Mouse (Mus musculus) liver, embryonic 13.5 days (tissue): Measurements from ENCODE around the gene Speer4a. TPM values are rescaled to one million over a fixed set of nuclear protein-coding genes. Genes with fewer than 3 reads are reported as not detected.
"Not testable (repeated sequence)": the region's sequence is repeated elsewhere in the genome, so short reads cannot be mapped to it uniquely, and the experiment has no call there.

Experiments used
- ATAC-seq: fragments of 200-750 bp; cut with Nextera tagmentation; 2 replicates; pipeline ENCODE4 v1.8.0; 2017; ENCODE audit warnings: low read depth, mild to moderate bottlenecking, moderate number of reproducible peaks, moderate library complexity
- DNase-seq: peaks from one replicate; pipeline ENCODE4 v3.0.0; 2022
- H3K27ac ChIP-seq: fragments of 300-500 bp; sonication (generic); 2 replicates; pipeline ENCODE4 v1.5.1; 2015; ENCODE audit warnings: moderate library complexity, mild to moderate bottlenecking, inconsistent platforms
- H3K27me3 ChIP-seq: fragments of 300-500 bp; sonication (generic); 2 replicates; pipeline ENCODE4 v1.6.1; 2015; ENCODE audit warnings: mild to moderate bottlenecking, inconsistent platforms
- H3K36me3 ChIP-seq: fragments of 300-500 bp; sonication (generic); 2 replicates; pipeline ENCODE4 v1.6.1; 2015; ENCODE audit warnings: mild to moderate bottlenecking, inconsistent platforms
- H3K4me1 ChIP-seq: fragments of 300-500 bp; sonication (generic); replicated peaks from 2 replicates; pipeline ENCODE4 v1.6.1; 2015; ENCODE audit warnings: inconsistent platforms
- H3K4me2 ChIP-seq: fragments of 300-500 bp; sonication (generic); 2 replicates; pipeline ENCODE4 v1.6.1; 2015; ENCODE audit warnings: inconsistent platforms, mild to moderate bottlenecking, moderate library complexity
- H3K4me3 ChIP-seq: fragments of 300-500 bp; sonication (generic); replicated peaks from 2 replicates; pipeline ENCODE4 v1.5.1; 2015; ENCODE audit warnings: mild to moderate bottlenecking, inconsistent platforms
- H3K9ac ChIP-seq: fragments of 300-500 bp; sonication (generic); 2 replicates; pipeline ENCODE4 v1.6.1; 2015; ENCODE audit warnings: mild to moderate bottlenecking, inconsistent platforms
- H3K9me3 ChIP-seq: fragments of 300-500 bp; sonication (generic); replicated peaks from 2 replicates; pipeline ENCODE4 v1.6.1; 2016; ENCODE audit warnings: inconsistent platforms
- WGBS: fragments of 180-500 bp; shearing (Covaris S2); methylation state at CpG from one replicate; pipeline ENCODE4 v1.1.7; 2015; ENCODE audit not compliant: insufficient replicate concordance; 5-methylcytosine and 5-hydroxymethylcytosine counted together
- polyA plus RNA-seq: library from polyadenylated mRNA; unstranded; fragments of >200 nt; fragmentation: Nextera tagmentation; extraction: Ambion mirVana; gene quantifications from 2 replicates; pipeline ENCODE4 v1.2.1, GENCODE M21; 2015

Speer4a gene
- not detected in 2 replicates for polyA plus RNA-seq

DNA sequence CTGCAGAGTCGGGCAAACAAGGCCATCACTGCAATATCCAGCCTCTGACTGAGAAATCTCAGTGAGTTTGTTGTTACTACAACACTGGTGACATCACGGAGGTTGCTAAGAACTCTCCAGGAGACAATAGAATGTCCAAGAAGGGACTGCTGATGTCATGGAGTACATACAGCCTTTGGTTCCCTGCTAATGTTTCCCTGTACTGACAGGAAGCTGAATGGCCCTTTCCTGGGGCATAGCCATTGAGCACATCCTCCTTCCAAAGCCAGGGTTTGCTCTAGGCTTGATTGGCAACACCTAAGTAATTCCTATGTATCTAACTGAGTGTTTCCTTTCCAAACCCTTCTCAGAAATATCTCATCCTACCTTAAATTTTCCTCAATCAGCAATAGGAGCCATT, at the start of gene Speer4a:
Gene Speer4a (minus strand): TSS at position 101 of the 400 bp plus-strand sequence.
- 49% methylated on average over 2 of the region's 2 CpGs for WGBS
- not testable (repeated sequence) for H3K4me3 ChIP-seq

DNA sequence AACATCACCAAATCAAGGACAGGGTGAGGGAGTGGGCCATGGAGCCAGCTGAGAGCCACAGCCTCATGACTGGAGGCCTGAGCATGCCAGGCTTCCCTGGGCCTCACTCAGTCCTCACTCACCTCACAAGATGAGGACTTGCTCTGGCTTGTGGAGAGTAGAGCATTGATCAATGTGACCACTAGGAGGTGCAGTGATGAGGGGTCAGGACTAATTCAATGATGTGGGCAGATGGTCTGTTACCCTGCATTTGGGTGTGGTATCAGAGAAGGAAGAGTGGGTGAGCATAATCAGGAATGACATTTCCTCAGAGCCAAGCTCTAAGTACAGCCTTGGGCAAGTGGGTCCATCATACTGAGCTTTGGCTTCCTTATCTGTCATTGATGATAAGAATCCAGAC, 39.7 kb upstream of the Speer4a start:
- not testable (repeated sequence) for H3K36me3 ChIP-seq, H3K27me3 ChIP-seq, H3K4me1 ChIP-seq, H3K27ac ChIP-seq, H3K4me2 ChIP-seq, DNase-seq, H3K9ac ChIP-seq, H3K4me3 ChIP-seq, ATAC-seq, H3K9me3 ChIP-seq

More for the DNA sequence above, at the start of gene Speer4a:
- not testable (repeated sequence) for H3K4me1 ChIP-seq, H3K4me2 ChIP-seq, ATAC-seq, H3K36me3 ChIP-seq, H3K27me3 ChIP-seq, H3K27ac ChIP-seq, H3K9me3 ChIP-seq, H3K9ac ChIP-seq, DNase-seq

DNA sequence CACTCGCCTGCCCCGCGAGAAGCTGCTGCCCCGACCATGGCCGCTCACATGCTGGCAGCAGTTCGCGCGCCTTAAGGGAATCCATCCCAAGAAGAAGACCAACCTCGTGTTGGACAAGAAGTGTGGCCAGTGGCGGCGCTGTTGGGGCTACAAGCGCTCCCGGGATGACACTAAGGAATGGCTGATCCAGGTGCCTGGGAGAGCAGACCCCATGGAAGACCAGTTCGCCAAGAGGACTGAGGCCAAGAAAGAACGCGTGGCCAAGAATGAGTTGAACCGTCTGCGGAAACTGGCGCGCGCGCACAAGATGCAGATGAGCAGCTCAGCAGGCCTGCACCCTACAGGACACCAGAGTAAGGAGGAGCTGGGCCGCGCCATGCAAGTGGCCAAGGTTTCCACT, 31.4 kb upstream of the Speer4a start:
- no peaks in the 10 kb centered on the region for H3K4me1 ChIP-seq
- no peak for DNase-seq
- no peaks in the 10 kb centered on the region for H3K27me3 ChIP-seq
- H3K36me3 ChIP-seq: no peaks in the 10 kb centered on the region
- H3K4me2 ChIP-seq: no peak overlapping the region
- no peak overlapping the region for H3K27ac ChIP-seq
- H3K9ac ChIP-seq: no peak overlapping the region
- H3K9me3 ChIP-seq: no peaks in the 10 kb centered on the region
- H3K4me3 ChIP-seq: no peak overlapping the region
- WGBS: 68% methylated on average over 24 of the region's 24 CpGs
- ATAC-seq: no peak

DNA sequence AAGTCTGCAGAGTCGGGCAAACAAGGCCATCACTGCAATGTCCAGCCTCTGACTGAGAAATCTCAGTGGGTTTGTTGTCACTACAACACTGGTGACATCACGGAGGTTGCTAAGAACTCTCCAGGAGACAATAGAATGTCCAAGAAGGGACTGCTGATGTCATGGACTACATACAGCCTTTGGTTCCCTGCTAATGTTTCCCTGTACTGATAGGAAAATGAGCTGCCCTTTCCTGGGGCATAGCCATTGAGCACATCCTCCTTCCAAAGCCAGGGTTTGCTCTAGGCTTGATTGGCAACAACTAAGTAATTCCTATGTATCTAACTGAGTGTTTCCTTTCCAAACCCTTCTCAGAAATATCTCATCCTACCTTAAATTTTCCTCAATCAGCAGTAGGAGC, 19.1 kb upstream of the Speer4a start, which contains the start of gene Gm7347:
Gene Gm7347 (minus strand): TSS at position 101 of the 400 bp plus-strand sequence.
- H3K36me3 ChIP-seq, H3K4me1 ChIP-seq, DNase-seq, H3K27me3 ChIP-seq, H3K4me3 ChIP-seq, H3K27ac ChIP-seq, H3K9ac ChIP-seq, H3K9me3 ChIP-seq, ATAC-seq, H3K4me2 ChIP-seq: not testable (repeated sequence)
- WGBS: no CpG with 5 or more reads among the region's 2 CpGs

DNA sequence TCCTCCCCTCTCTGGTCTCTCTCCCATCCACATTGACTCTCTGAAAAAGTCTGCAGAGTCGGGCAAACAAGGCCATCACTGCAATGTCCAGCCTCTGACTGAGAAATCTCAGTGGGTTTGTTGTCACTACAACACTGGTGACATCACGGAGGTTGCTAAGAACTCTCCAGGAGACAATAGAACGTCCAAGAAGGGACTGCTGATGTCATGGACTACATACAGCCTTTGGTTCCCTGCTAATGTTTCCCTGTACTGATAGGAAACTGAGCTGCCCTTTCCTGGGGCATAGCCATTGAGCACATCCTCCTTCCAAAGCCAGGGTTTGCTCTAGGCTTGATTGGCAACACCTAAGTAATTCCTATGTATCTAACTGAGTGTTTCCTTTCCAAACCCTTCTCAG, 16.5 kb downstream of the Speer4a start, which contains the start of gene Gm5862:
Gene Gm5862 (minus strand): TSS at position 101 of the 400 bp plus-strand sequence.
- H3K4me3 ChIP-seq, ATAC-seq: not testable (repeated sequence)
- no CpG with 5 or more reads among the region's 3 CpGs for WGBS

DNA sequence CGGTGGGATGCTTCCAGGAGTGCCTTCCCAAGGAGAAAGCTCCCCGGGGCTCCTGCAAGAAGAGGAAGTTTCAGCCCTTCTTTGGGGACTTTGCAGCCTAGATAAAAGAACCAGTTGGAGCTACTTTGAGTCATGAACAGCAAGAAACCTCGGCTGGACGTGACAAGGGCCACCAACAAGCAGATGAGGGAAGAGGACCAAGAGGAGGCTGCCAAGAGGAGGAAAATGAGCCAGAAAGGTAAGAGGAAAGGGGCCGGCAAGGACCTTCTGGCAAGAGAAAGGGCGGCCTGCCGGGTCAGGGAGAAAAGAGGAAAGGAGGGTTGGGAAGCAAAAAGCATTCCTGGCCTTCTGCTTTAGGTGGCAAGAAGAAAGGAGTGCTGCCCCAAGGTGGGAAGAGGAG, 31.7 kb downstream of the Speer4a start:
- ATAC-seq, H3K36me3 ChIP-seq, H3K9me3 ChIP-seq, DNase-seq, H3K27ac ChIP-seq, H3K4me2 ChIP-seq, H3K4me3 ChIP-seq, H3K27me3 ChIP-seq, H3K4me1 ChIP-seq, H3K9ac ChIP-seq: not testable (repeated sequence)
- 39% methylated on average over 7 of the region's 7 CpGs for WGBS

More for the DNA sequence above, 16.5 kb downstream of the Speer4a start, which contains the start of gene Gm5862:
- H3K9ac ChIP-seq, H3K27ac ChIP-seq, DNase-seq, H3K4me1 ChIP-seq, H3K27me3 ChIP-seq, H3K4me2 ChIP-seq, H3K36me3 ChIP-seq, H3K9me3 ChIP-seq: not testable (repeated sequence)

DNA sequence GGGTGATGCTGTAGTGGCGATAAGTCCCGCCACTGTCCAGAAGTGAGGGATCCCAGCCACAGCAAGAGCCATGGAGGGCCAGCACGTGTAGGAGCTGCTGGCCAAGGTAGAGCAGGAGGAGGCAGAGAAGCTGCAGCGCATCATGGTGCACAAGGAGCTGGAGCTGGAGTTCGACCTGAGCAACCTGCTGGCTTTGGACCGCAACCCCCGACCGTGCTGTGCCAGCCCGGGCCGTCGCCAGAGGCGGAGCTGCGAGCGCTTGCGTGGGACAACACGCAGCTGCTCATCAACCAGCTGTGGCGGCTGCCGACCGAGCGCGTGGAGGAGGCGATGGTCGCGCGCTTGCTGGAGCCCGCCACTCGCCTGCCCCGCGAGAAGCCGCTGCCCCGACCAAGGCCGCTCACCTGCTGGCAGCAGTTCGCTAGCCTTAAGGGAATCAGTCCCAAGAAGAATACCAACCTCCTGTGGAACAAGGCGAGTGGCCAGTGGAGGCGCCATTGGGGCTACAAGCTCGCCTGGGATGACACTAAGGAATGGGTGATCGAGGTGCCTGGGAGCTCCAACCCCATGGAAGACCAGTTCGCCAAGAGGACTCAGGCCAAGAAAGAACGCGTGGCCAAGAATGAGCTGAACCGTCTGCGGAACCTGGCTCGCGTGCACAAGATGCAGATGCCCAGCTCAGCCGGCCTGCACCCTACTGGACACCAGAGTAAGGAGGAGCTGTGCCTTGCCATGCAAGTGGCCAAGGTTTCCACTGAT, 32.2 kb downstream of the Speer4a start:
- WGBS: 17% methylated on average over 45 of the region's 45 CpGs
- Histone ChIP-seq H3K4me3 (peak overlapping the region; percentile 12), H3K4me2 (peak overlapping the region; percentile 39)
- H3K27ac ChIP-seq, ATAC-seq, DNase-seq, H3K9me3 ChIP-seq, H3K4me1 ChIP-seq, H3K27me3 ChIP-seq, H3K36me3 ChIP-seq, H3K9ac ChIP-seq: not testable (repeated sequence)

DNA sequence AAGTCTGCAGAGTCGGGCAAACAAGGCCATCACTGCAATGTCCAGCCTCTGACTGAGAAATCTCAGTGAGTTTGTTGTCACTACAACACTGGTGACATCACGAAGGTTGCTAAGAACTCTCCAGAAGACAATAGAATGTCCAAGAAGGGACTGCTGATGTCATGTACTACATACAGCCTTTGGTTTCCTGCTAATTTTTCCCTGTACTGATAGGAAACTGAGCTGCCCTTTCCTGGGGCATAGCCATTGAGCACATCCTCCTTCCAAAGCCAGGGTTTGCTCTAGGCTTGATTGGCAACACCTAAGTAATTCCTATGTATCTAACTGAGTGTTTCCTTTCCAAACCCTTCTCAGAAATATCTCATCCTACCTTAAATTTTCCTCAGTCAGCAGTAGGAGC, 34.7 kb downstream of the Speer4a start, which contains the start of gene Gm1979:
Gene Gm1979 (minus strand): TSS at position 101 of the 400 bp plus-strand sequence.
- DNase-seq, H3K27ac ChIP-seq, H3K36me3 ChIP-seq, ATAC-seq, H3K4me2 ChIP-seq, H3K9me3 ChIP-seq, H3K27me3 ChIP-seq, H3K4me3 ChIP-seq, H3K4me1 ChIP-seq, H3K9ac ChIP-seq: not testable (repeated sequence)
- 42% methylated on average over 1 of the region's 2 CpGs for WGBS

DNA sequence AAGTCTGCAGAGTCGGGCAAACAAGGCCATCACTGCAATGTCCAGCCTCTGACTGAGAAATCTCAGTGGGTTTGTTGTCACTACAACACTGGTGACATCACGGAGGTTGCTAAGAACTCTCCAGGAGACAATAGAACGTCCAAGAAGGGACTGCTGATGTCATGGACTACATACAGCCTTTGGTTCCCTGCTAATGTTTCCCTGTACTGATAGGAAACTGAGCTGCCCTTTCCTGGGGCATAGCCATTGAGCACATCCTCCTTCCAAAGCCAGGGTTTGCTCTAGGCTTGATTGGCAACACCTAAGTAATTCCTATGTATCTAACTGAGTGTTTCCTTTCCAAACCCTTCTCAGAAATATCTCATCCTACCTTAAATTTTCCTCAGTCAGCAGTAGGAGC, 50.8 kb downstream of the Speer4a start, which contains the start of gene Gm21698:
Gene Gm21698 (minus strand): TSS at position 101 of the 400 bp plus-strand sequence.
- H3K36me3 ChIP-seq, H3K9ac ChIP-seq, H3K27ac ChIP-seq, ATAC-seq, H3K27me3 ChIP-seq, H3K4me1 ChIP-seq, DNase-seq, H3K9me3 ChIP-seq, H3K4me2 ChIP-seq, H3K4me3 ChIP-seq: not testable (repeated sequence)
- WGBS: no CpG with 5 or more reads among the region's 3 CpGs

Other genes with a start within 250 kb of the Speer4a start
- gene Gm21663, start 97.2 kb downstream of the Speer4a start, polyA plus RNA-seq: not detected in 2 replicates
- gene Gm21671, start 85.1 kb downstream of the Speer4a start, polyA plus RNA-seq: not detected in 2 replicates
- gene Gm21680, start 66.9 kb downstream of the Speer4a start, polyA plus RNA-seq: not detected in 2 replicates
- gene Gm21698, start 50.9 kb downstream of the Speer4a start, polyA plus RNA-seq: not detected in 2 replicates
- not detected in 2 replicates for gene Gm1979, start 34.8 kb downstream of the Speer4a start, polyA plus RNA-seq
- not detected in 2 replicates for gene Gm5862, start 16.6 kb downstream of the Speer4a start, polyA plus RNA-seq
- gene Gm7347, start 19.0 kb upstream of the Speer4a start, polyA plus RNA-seq: not detected in 2 replicates
- gene Gm10471, start 49.7 kb upstream of the Speer4a start, polyA plus RNA-seq: not detected in 2 replicates
- not detected in 2 replicates for gene 5031410I06Rik, start 65.8 kb upstream of the Speer4a start, polyA plus RNA-seq
- gene Gm10220, start 81.9 kb upstream of the Speer4a start, polyA plus RNA-seq: not detected in 2 replicates
- not detected in 2 replicates for gene Gm7361, start 218.1 kb upstream of the Speer4a start, polyA plus RNA-seq